Mouse (Mus musculus): ENCODE results near the gene Ywhaq.
A peak's percentile ranks its signal among the peaks of the same experiment; 100 is the strongest.
"Not testable (repeated sequence)": the region's sequence is repeated elsewhere in the genome, so short reads cannot be mapped to it uniquely, and the experiment has no call there.

Ywhaq gene

DNA sequence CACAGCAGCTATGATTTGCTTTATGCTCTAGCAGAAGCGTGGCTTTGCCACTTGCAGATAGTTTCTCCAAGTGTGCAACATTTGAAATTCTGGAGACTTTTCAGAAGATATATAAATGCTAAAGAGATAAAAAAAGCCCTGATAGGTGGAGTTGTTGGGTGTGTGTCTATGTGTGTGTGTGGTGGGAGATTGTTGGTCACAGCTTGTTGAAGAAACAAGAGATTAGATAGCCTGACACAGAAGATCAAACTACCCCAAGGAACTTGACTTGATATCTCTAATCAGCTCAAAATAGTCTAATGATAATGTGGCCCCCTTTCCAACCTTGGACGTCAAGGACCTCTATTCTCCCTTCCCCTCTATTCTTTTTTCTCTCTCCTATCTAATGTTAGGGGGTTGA lies 6.8 kb downstream of the Ywhaq start:
- no peak for DNase-seq (ENCODE audit: low read depth, low spot score)

DNA sequence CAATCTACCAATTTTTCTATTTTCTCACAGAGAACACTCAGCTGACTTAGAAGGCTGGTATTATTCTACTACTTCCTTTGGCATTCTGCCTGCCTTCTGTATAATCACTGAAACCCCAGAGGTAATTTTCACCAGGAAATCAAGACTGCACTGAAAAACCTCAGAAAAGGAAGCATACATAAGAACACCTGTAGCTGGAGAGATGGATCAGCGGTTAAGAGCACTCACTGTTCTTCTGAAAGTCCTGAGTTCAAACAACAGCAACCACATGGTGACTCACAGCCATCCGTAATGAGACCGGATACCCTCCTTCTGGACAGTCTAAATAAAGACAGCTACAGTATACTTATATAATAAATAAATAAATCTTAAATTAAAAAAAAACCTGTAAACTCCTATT lies 7.8 kb downstream of the Ywhaq start:
- DNase-seq (ENCODE audit: low read depth, low spot score), result no peak

DNA sequence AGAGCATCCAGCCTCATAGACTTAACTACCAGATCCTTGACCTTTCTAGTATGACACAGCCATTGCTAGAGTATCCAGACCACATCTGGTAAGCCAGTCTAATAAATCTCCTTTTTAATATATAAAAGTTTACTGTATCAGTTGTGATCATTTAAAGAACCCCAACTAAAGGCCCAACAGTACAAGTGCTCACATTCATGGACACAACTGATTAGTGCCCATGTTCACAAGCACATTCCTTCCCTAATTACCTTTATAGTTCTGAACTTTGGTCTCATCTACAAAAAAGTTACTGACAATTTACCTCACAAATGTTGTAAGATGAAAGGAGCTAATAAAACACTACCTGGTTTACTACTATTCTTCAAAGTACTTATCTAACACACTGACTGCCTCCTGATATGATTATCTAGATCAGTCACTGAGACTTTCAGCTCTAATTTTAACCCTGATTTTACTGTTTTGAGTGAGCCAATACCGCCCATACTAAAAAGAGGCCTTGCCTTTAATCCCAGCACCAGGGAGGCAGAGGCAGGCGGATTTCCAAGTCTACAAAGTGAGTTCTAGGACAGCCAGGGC lies 8.6 kb downstream of the Ywhaq start:
- no peak for DNase-seq (ENCODE audit: low read depth, low spot score)

DNA sequence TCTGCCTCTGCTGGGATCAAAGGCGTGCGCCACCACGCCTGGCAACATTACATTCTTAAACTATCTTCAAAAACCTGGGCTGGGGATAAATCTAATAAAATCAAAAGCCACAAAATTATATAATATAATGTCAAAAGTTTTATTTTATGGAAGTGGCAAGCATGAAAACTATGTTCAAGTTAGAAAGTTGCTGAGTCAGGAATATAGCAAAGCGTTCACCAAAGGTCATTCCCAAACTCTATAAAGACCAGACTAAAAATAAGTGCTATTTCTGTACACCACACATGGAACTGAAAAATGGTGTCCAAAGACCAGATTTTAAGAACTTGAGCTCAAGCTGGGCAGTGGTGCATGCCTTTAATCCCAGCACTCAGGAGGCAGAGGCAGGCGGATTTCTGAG lies 14.7 kb downstream of the Ywhaq start:
- no peak for DNase-seq (ENCODE audit: low read depth, low spot score)

DNA sequence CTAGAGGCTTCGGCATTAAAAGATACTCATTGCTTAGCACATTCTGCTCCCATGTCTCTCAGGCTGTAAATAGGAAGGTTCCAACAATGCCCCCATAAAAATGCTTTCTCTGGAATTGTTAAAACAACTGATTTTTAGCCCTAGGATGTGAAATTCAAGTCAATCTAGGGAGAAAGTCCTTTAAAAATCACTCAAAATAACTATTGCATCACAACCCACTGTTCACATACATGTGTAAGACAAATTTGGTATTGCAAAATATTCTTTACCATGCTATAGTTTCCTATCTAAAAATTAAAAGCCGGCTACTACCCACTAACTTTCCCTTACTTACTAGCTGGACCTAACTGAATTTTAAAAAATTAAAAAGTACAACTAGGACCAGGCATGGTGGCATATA lies 31.2 kb downstream of the Ywhaq start:
- no peak for DNase-seq (ENCODE audit: low read depth, low spot score)

DNA sequence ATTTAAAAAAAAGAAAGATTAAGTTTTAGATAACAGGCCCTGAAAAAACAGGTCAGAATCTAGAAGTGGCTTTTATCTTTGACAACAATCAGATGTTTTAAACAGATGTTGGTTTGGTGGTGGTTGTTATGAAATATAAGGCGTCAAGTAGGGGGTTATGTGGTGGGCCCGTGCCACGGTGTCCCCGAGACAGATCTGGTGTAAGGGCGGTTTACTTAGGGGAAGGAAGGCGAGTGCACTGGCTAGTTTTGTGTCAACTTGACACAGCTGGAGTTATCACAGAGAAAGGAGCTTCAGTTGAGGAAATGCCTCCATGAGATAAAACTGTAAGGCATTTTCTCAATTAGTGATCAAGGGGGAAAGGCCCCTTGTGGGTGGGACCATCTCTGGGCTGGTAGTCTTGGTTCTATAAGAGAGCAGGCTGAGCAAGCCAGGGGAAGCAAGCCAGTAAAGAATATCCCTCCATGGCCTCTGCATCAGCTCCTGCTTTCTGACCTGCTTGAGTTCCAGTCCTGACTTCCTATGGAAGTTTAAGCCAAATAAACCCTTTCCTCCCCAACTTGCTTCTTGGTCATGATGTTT lies 38.6 kb downstream of the Ywhaq start:
- not testable (repeated sequence) for DNase-seq (ENCODE audit: low read depth, low spot score)

DNA sequence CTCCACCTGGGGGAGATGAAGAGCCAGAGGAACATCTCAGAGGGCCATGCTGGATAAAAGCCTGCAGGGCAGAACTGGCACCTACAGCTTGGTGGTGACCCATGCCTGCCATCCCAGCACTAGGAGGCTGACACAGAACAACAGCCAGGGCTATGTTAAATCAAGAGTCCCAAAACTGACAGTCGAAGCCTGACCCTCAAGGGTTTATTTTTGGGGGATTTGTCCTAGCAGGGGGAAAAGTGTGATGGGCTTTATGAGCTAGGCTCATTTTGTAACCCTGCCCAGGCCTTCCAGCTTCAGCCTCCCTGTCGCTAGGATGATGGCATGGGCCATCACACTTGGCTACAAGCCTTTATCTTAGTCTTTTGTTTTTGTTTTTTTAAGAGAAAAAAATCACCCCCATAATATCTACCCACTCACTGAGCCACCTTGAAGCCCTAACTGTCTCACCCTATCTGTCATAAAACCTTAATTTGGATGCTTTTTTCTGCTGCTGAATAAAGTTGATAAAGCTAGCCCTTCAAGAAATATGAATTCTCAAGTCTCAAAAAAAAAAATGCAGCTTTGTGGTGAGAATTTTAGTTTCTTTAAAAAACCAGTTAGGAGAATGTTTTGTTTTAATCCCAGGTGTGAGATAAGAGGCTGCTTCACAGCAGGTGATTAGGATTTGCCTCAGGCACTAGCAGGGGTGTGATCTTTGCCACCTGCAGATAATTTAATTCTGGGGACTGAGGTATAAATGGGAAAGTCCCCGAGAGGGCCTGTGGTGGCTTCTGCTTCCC lies 41.9 kb downstream of the Ywhaq start:
- no peak for DNase-seq (ENCODE audit: low read depth, low spot score)

DNA sequence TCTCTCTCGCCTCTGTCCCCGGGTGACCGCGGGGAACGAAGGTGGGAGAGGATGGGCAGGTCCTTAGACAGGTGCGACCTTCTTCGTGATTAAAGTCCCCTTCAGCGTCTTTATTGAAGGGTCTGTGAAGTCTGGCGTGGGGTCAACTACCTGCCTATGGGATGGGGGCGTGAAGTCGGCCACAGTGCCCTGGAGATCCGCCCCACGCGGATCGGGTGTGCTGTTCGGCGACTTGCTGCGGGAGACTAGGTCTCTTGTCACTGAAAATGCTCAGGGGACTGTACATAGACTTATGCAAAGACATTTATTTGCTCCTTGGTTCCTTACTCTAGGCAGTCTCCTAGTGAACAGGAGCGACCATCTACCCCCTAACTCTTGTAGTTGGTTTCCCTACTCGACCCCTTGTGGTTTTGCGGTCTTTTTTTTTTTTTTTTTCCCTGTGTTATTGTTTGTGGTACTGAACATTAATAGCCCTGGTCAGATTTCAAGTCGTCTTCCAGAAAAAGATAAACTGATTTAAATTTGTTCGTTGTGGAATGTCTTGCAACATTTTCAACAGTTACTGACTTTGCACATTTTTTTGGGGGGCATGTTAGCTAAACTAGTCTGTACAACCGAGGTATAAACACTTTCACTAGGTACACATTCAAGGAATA lies 43.5 kb downstream of the Ywhaq start:
- no peak for DNase-seq (ENCODE audit: low read depth, low spot score)

DNA sequence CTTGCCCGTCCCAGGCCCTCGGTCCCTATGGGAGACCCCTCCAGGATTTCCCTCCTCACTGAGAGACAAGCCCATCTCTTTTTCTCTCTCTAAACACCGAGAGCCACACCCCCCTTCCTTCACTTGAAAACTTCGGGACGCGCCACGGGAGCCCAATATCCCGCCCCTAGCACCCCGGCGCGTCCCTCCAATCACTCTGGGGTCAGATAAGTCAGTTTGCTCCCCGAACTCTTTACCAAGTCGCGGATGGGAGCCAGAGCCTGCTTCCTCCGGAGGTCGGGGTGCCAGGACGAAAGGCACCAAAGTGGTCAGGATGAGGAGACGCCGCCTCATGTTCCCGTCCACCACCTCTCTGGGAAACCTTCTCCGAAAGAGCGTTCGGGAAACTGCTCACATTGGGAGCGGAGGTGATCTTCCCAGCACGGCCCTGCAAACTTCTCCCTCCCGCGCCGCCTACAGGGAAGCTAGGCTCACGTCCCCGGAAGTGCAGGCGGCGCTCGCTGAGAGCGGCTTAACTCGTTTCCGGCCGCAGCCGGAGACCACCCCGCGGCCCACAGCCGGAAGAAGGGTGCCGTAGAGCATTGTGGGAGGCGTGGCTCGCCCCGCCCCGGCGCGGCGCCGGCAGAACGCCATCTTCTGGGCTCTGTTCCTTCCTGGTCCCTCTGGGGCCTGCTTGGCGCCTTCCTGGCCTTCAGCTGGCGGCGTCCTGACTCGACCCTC lies 44.2 kb downstream of the Ywhaq start, which contains the start of gene Adam17:
Gene Adam17 (minus strand): TSS at position 533 of the 720 bp plus-strand sequence.
- DNase-seq (ENCODE audit: low read depth, low spot score), result peak; percentile 95

DNA sequence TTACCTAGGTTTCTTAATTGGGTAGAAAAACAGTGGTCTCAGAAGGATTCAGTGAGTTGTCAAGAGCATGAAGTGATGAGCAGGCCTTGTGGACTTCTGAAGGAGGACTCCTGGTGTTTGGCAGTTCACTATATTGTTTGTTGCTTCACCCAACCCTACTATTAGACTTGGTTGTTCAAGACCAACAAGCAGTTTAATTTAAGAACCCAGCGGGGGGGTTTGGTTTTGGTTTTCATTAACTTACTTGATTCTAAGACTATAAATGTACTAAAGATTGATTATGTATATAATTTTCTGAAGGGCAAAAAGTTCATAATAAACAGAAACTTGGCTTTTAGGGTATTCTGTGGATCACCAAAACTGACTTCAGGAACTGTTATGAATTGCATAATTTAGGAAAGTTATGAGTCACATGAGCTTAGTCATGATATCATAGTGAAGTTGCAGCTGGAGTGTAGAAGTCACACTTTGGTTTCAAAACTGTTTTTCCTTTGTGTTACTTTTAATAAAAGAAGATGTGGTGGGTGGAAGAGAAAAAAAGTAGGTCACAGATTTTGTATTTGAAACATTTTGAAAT lies 47.3 kb downstream of the Ywhaq start:
- no peak for DNase-seq (ENCODE audit: low read depth, low spot score)

DNA sequence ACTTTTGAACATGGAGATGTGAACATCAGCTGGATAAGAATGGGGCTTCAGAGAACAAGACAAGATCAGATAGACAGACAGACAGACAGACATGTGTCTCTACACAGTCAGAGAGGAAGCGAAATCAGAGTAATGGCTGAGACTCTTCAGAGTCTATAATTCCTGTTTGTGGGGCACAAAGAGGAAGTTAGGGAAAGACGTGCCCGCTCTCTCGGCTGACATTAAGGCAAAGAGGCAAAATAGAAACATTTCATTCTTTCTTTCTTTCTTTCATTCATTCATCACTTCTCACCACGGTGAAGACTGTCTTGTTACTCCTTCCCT lies 48.4 kb downstream of the Ywhaq start:
- no peak for DNase-seq (ENCODE audit: low read depth, low spot score)

DNA sequence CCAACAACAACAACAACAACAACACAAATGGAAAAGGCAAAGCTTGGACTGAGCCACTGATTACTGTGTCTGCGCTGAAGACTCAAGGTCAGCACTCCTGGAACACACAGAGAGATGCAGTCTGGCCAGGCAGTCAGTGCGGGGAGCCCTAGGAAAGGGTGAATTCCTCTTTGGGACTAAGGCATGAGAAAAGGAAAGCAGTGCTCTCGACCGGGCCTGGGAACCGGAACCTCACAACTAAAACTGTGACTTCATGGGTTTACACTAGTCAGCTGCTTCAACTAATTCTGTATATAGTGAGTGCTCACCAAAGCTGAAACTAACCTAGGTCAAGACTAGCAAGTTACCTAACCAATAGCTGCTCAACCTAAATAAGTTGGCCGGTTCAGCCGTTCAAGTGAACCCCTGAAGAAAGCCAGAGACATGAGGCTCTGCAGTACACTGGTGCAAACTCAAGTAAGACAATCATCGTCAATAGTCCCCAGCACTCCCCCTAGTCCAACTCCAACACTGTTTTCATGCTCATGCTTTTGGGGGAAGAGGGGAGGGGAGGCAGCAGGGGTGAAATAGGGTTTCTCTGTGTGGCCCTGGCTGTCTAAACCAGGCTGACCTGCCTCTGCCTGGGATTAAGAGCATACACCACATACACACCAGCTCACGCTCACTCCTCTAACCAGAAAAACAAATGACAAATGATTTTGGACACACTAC lies 48.9 kb downstream of the Ywhaq start:
- no peak for DNase-seq (ENCODE audit: low read depth, low spot score)

DNA sequence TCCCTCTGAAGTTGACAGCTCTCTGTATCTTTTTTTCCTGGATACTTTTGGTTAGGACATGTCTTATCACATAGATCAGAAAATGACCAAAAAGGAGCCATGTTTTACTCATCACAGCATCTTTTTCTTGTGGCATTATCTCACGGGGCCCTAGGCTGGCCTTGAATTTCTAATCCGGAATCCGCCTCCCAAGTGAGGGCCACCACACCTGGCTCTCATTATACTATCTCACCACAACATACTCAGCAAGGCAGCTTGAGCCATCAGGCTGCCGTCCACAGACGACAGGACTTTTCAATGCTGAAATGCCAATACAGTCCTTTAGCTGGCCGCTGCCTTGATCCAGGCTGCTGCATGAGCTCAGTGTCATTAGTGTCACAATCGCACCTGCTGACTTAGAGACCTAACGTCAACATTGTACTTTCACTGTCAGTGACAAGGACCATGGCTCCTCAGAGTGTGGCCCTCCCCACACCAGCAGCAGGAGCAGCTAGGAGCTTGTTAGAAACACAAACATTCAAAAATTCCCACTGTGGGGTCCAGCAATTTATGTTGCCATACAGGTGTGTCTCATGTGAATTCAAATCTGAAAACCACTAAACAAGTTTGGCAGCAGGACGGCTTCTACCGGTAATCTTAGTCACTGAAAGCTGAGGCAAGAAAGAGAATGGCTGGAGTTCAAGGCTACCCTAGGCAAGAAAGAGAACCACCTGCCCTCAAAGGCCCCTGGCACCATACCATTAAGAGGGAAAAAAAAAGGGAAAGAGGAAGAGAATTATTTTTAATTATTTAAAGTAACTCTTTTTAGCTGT lies 52.6 kb downstream of the Ywhaq start:
- no peak for DNase-seq (ENCODE audit: low read depth, low spot score)

DNA sequence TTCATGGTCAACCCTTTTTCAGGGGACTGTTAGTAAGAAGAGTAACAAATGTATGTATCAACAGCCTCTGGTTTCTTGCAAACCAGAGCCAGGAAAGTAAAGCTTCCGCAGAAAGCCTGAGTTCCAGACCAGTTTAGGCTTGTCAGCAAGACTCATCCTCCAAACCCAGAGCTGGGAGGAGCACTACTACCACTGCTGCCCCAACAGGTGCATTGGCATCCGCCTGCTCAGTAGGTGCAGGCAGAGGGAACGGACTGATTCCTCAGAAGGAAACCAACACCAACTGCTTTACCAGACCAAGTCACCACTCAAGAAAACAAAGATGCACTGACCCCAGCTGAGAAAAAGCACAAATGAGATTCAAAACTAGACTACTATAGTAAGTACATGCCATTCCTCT lies 54.2 kb downstream of the Ywhaq start:
- DNase-seq (ENCODE audit: low read depth, low spot score), result no peak

DNA sequence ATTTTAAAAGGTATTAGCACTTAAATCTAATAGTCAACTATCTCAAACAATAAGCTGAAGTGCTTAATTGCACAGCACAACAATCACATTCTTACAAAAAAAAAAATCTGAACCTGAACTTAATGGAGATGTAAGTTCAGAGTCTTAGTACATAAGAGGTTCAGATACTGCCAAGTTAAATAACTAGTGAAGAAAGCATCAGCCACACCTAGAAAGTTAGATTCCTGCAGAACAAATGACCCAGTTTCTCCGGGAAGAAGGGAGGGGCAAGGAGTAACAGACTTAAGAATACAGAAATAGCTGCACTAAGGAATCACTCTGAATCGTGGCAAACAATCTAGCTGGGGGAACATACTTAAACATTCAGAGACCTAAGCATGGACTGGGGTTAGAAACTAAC lies 54.8 kb downstream of the Ywhaq start:
- no peak for DNase-seq (ENCODE audit: low read depth, low spot score)

DNA sequence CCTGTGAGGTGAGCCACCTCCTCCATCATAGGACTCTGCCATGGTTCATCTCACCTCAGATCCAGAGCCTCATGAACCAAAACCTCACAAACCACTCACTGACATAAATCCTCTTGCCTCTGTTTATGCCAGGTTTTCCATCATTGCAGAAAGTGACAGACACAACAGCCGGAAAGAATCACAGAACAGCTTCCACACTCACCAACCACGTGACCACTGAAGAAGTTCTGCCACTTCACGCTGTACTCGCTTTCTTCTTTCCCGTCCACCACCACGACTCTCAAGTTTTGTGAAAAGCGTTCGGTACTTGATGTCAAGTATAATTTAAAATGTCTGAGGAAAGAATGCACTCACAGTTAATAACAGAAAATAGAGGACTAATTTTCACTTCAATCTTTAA lies 63.8 kb downstream of the Ywhaq start:
- DNase-seq (ENCODE audit: low read depth, low spot score), result no peak

DNA sequence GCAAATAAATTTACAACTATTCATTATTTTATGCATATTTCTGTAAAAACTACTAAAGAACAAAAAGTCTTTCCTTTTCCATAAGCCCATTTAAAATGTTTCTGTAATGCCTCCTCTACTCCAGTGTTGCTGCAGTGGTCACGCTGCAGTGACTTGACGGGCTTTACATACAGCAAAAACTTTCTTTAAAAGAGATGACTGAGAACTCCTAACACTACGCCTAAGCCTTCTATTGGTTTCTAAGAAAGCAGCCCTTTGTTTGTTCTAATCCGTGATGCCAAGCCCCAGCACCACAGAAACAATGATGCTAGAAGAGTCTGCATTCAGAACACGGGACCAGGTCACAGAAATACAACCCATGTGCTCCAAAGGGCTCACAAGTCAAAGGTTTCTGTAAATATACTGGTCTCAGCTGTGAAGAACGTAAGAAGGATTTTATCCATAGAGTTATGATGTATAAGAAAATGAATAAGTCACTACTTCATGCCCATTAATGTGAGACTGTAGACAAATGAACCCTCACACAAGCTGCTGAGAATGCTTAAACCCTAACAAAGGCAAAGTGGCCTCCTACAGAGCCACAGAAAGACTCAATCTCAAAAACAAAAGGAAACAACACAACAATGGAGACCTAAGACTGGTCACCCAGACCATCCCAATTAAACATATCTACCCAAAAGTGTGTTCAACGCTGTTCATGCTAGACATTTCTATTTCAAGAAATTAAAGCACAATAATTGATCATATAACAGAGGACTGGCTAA lies 67.1 kb downstream of the Ywhaq start:
- peak; percentile 31 for DNase-seq (ENCODE audit: low read depth, low spot score)

DNA sequence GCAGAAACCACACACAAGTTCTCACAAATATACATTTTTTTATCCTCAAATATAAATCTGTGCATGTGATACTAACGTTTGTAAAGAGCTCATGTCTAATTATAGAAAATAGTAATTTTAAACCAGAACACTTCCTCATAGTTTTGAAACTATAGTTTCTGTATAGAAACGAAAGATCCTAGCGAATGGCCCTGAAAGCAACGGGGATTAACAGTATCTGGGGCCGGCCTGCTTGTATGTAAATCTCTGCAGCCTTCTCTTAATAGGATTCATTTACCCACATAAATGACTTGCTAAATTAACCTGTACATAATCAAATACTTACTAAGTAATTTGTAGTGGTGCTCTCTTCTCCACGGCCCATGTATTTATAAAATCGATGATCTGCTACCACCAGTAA lies 70.5 kb downstream of the Ywhaq start:
- DNase-seq (ENCODE audit: low read depth, low spot score), result no peak

DNA sequence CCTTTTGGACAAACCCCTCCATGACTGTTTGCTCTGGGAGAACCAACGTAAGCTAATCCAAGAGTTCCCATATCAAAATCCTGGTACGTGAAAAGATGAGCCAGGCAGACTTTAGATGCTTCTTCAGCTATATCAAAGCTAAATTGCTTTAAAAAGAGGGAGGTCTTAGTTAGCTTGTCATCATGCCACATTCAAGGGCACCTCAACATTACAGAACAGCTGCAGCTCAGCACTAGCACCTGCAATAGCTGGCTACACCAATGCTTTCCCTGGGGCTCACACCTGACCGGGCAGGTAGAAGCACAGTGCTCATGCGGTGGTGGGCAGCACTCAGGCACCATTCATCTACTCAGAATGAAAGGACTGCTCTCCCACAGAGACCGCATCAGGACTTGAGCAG lies 76.8 kb downstream of the Ywhaq start:
- DNase-seq (ENCODE audit: low read depth, low spot score), result no peak

All from ES-CJ7 (cell line).